Mouse (Mus musculus): Measurements from ENCODE around the gene Parp12. TPM values are rescaled to one million over a fixed set of nuclear protein-coding genes. Genes with fewer than 3 reads are reported as not detected.

Parp12 gene
- polyA plus RNA-seq, 1 experiment from 2014 or later, result 14.4 TPM

GRCm38 (mm10) chr6:39074186-39074585 lies 44.0 kb downstream of the Parp12 start:
- ATAC-seq (ENCODE audit: insufficient number of reproducible peaks, insufficient read depth, low FRiP score, low read depth), result no peak
- Histone ChIP-seq H3K4me1 (ENCODE audit: control insufficient read depth in 2 of 2, insufficient read depth in 2 of 2, low read length in 2 of 2) (no peaks in the 10 kb centered on the region), H3K27me3 (ENCODE audit: control insufficient read depth, insufficient read depth, low read length) (no peaks in the 10 kb centered on the region), H3K9me3 (ENCODE audit: control insufficient read depth, low read length) (no peaks in the 10 kb centered on the region), H3K27ac (replicated peaks in 1 of 2; ENCODE audit: control insufficient read depth in 1 of 2, insufficient read depth in 1 of 2, low read depth in 2 of 2, low read length in 2 of 2) (no peak overlapping the region), H3K9ac (ENCODE audit: low read length) (no peak overlapping the region), H3K4me2 (ENCODE audit: low read length) (no peak overlapping the region), H3K4me3 (ENCODE audit: control insufficient read depth in 1 of 2, insufficient read depth in 1 of 2, low read depth in 1 of 2, low read length in 2 of 2) (no peak overlapping the region), H3K36me3 (ENCODE audit: control insufficient read depth, insufficient read depth, low read length) (no peaks in the 10 kb centered on the region)

GRCm38 (mm10) chr6:39072664-39073063 lies 45.5 kb downstream of the Parp12 start:
- no peak for ATAC-seq (ENCODE audit: insufficient number of reproducible peaks, insufficient read depth, low FRiP score, low read depth)

GRCm38 (mm10) chr6:39066935-39067578 lies 51.1 kb downstream of the Parp12 start:
- no peak for ATAC-seq (ENCODE audit: insufficient number of reproducible peaks, insufficient read depth, low FRiP score, low read depth)
- H3K9ac ChIP-seq (ENCODE audit: low read length), result no peak overlapping the region
- H3K27me3 ChIP-seq (ENCODE audit: control insufficient read depth, insufficient read depth, low read length), result no peaks in the 10 kb centered on the region
- no peaks in the 10 kb centered on the region for H3K9me3 ChIP-seq (ENCODE audit: control insufficient read depth, low read length)
- H3K4me3 ChIP-seq (ENCODE audit: control insufficient read depth in 1 of 2, insufficient read depth in 1 of 2, low read depth in 1 of 2, low read length in 2 of 2), result no peak overlapping the region
- 36% methylated on average over 12 of the region's 12 CpGs for WGBS
- no peak overlapping the region for H3K4me2 ChIP-seq (ENCODE audit: low read length)
- peaks cover 0 to 4% of the 10 kb centered on the region in 2 experiments; a peak in 2 of 4 replicates for H3K4me1 ChIP-seq (ENCODE audit: control insufficient read depth in 2 of 2, insufficient read depth in 2 of 2, low read length in 2 of 2)
- no peak overlapping the region for H3K27ac ChIP-seq (replicated peaks in 1 of 2; ENCODE audit: control insufficient read depth in 1 of 2, insufficient read depth in 1 of 2, low read depth in 2 of 2, low read length in 2 of 2)
- H3K36me3 ChIP-seq (ENCODE audit: control insufficient read depth, insufficient read depth, low read length), result no peaks in the 10 kb centered on the region

More at GRCm38 (mm10) chr6:39072664-39073063, 45.5 kb downstream of the Parp12 start:
- H3K36me3 ChIP-seq (ENCODE audit: control insufficient read depth, insufficient read depth, low read length), result no peaks in the 10 kb centered on the region
- 77% methylated on average over 5 of the region's 5 CpGs for WGBS
- H3K4me3 ChIP-seq (ENCODE audit: control insufficient read depth in 1 of 2, insufficient read depth in 1 of 2, low read depth in 1 of 2, low read length in 2 of 2), result no peak overlapping the region
- no peaks in the 10 kb centered on the region for H3K4me1 ChIP-seq (ENCODE audit: control insufficient read depth in 2 of 2, insufficient read depth in 2 of 2, low read length in 2 of 2)
- H3K9me3 ChIP-seq (ENCODE audit: control insufficient read depth, low read length), result no peaks in the 10 kb centered on the region
- H3K4me2 ChIP-seq (ENCODE audit: low read length), result no peak overlapping the region
- H3K27ac ChIP-seq (replicated peaks in 1 of 2; ENCODE audit: control insufficient read depth in 1 of 2, insufficient read depth in 1 of 2, low read depth in 2 of 2, low read length in 2 of 2), result no peak overlapping the region
- no peaks in the 10 kb centered on the region for H3K27me3 ChIP-seq (ENCODE audit: control insufficient read depth, insufficient read depth, low read length)
- H3K9ac ChIP-seq (ENCODE audit: low read length), result no peak overlapping the region

GRCm38 (mm10) chr6:39063541-39063940 lies 54.6 kb downstream of the Parp12 start:
- WGBS, result 63% methylated on average over 2 of the region's 2 CpGs
- Histone ChIP-seq H3K9ac (ENCODE audit: low read length) (no peak overlapping the region), H3K4me3 (ENCODE audit: control insufficient read depth in 1 of 2, insufficient read depth in 1 of 2, low read depth in 1 of 2, low read length in 2 of 2) (no peak overlapping the region), H3K4me2 (ENCODE audit: low read length) (no peak overlapping the region), H3K27ac (replicated peaks in 1 of 2; ENCODE audit: control insufficient read depth in 1 of 2, insufficient read depth in 1 of 2, low read depth in 2 of 2, low read length in 2 of 2) (no peak overlapping the region), H3K9me3 (ENCODE audit: control insufficient read depth, low read length) (no peaks in the 10 kb centered on the region), H3K36me3 (ENCODE audit: control insufficient read depth, insufficient read depth, low read length) (no peaks in the 10 kb centered on the region), H3K27me3 (ENCODE audit: control insufficient read depth, insufficient read depth, low read length) (no peaks in the 10 kb centered on the region), H3K4me1 (ENCODE audit: control insufficient read depth in 2 of 2, insufficient read depth in 2 of 2, low read length in 2 of 2) (peaks cover 11 to 14% of the 10 kb centered on the region in 2 experiments)
- ATAC-seq (ENCODE audit: insufficient number of reproducible peaks, insufficient read depth, low FRiP score, low read depth), result no peak

GRCm38 (mm10) chr6:39061180-39061579 lies 57.0 kb downstream of the Parp12 start:
- no peak overlapping the region for H3K4me3 ChIP-seq (ENCODE audit: control insufficient read depth in 1 of 2, insufficient read depth in 1 of 2, low read depth in 1 of 2, low read length in 2 of 2)
- no peak for ATAC-seq (ENCODE audit: insufficient number of reproducible peaks, insufficient read depth, low FRiP score, low read depth)
- no peak overlapping the region for H3K4me2 ChIP-seq (ENCODE audit: low read length)
- H3K36me3 ChIP-seq (ENCODE audit: control insufficient read depth, insufficient read depth, low read length), result no peaks in the 10 kb centered on the region
- no peaks in the 10 kb centered on the region for H3K9me3 ChIP-seq (ENCODE audit: control insufficient read depth, low read length)
- H3K27ac ChIP-seq (replicated peaks in 1 of 2; ENCODE audit: control insufficient read depth in 1 of 2, insufficient read depth in 1 of 2, low read depth in 2 of 2, low read length in 2 of 2), result no peak overlapping the region
- WGBS, result 64% methylated on average over 4 of the region's 4 CpGs
- peaks cover 11 to 12% of the 10 kb centered on the region in 2 experiments for H3K4me1 ChIP-seq (ENCODE audit: control insufficient read depth in 2 of 2, insufficient read depth in 2 of 2, low read length in 2 of 2)
- H3K27me3 ChIP-seq (ENCODE audit: control insufficient read depth, insufficient read depth, low read length), result no peaks in the 10 kb centered on the region
- H3K9ac ChIP-seq (ENCODE audit: low read length), result no peak overlapping the region

GRCm38 (mm10) chr6:39059547-39060497 lies 58.3 kb downstream of the Parp12 start:
- peaks cover 19 to 23% of the 10 kb centered on the region in 2 experiments for H3K4me1 ChIP-seq (ENCODE audit: control insufficient read depth in 2 of 2, insufficient read depth in 2 of 2, low read length in 2 of 2)
- no peaks in the 10 kb centered on the region for H3K36me3 ChIP-seq (ENCODE audit: control insufficient read depth, insufficient read depth, low read length)
- H3K4me3 ChIP-seq (ENCODE audit: control insufficient read depth in 1 of 2, insufficient read depth in 1 of 2, low read depth in 1 of 2, low read length in 2 of 2), result no peak overlapping the region
- H3K4me2 ChIP-seq (ENCODE audit: low read length), result no peak overlapping the region
- WGBS, result 47% methylated on average over 12 of the region's 12 CpGs
- no peaks in the 10 kb centered on the region for H3K9me3 ChIP-seq (ENCODE audit: control insufficient read depth, low read length)
- H3K9ac ChIP-seq (ENCODE audit: low read length), result no peak overlapping the region
- H3K27ac ChIP-seq (replicated peaks in 1 of 2; ENCODE audit: control insufficient read depth in 1 of 2, insufficient read depth in 1 of 2, low read depth in 2 of 2, low read length in 2 of 2), result peak overlapping the region in 1 of 2 experiments; percentile 3; a peak in 1 of 4 replicates
- no peak for ATAC-seq (ENCODE audit: insufficient number of reproducible peaks, insufficient read depth, low FRiP score, low read depth)
- no peaks in the 10 kb centered on the region for H3K27me3 ChIP-seq (ENCODE audit: control insufficient read depth, insufficient read depth, low read length)

GRCm38 (mm10) chr6:39058936-39059335 lies 59.2 kb downstream of the Parp12 start:
- peaks cover 19 to 23% of the 10 kb centered on the region in 2 experiments for H3K4me1 ChIP-seq (ENCODE audit: control insufficient read depth in 2 of 2, insufficient read depth in 2 of 2, low read length in 2 of 2)
- 0 out of 4 replicates have a peak overlapping the region, but pooled peaks of 1 of the 2 experiments have one; percentile 3 for H3K27ac ChIP-seq (replicated peaks in 1 of 2; ENCODE audit: control insufficient read depth in 1 of 2, insufficient read depth in 1 of 2, low read depth in 2 of 2, low read length in 2 of 2)

More at GRCm38 (mm10) chr6:39058936-39059335, 59.2 kb downstream of the Parp12 start:
- Histone ChIP-seq H3K9me3 (ENCODE audit: control insufficient read depth, low read length) (no peaks in the 10 kb centered on the region), H3K36me3 (ENCODE audit: control insufficient read depth, insufficient read depth, low read length) (no peaks in the 10 kb centered on the region), H3K27me3 (ENCODE audit: control insufficient read depth, insufficient read depth, low read length) (no peaks in the 10 kb centered on the region), H3K4me2 (ENCODE audit: low read length) (no peak overlapping the region), H3K9ac (ENCODE audit: low read length) (no peak overlapping the region), H3K4me3 (ENCODE audit: control insufficient read depth in 1 of 2, insufficient read depth in 1 of 2, low read depth in 1 of 2, low read length in 2 of 2) (no peak overlapping the region)
- ATAC-seq (ENCODE audit: insufficient number of reproducible peaks, insufficient read depth, low FRiP score, low read depth), result no peak
- WGBS, result 57% methylated on average over 3 of the region's 3 CpGs

Measured in heart, embryonic 14.5 days (tissue).